Mouse (Mus musculus) heart, embryonic 16.5 days (tissue): ENCODE results near the gene Six5. TPM values are rescaled to one million over a fixed set of nuclear protein-coding genes. Genes with fewer than 3 reads are reported as not detected.

ENCODE experiments used
- ATAC-seq: fragments of 200-750 bp; cut with Nextera tagmentation; replicated peaks from 2 replicates; pipeline ENCODE4 v1.8.0; 2017; ENCODE audit warnings: moderate number of reproducible peaks; ENCODE audit not compliant: insufficient read depth, low FRiP score; ENCODE audit errors: extremely low read depth
- H3K27ac ChIP-seq: fragments of 300-500 bp; sonication (generic); 2 replicates; pipeline ENCODE4 v1.5.1; 2014; ENCODE audit warnings: mild to moderate bottlenecking, low read length, control low read depth, moderate library complexity
- H3K27me3 ChIP-seq: fragments of 300-500 bp; sonication (generic); 2 replicates; pipeline ENCODE4 v1.6.1; 2014; ENCODE audit warnings: low read length, mixed read lengths; ENCODE audit not compliant: control insufficient read depth, insufficient read depth
- H3K36me3 ChIP-seq: fragments of 300-500 bp; sonication (generic); 2 replicates; pipeline ENCODE4 v1.6.1; 2014; ENCODE audit not compliant: control insufficient read depth, insufficient read depth
- H3K4me1 ChIP-seq: fragments of 300-500 bp; sonication (generic); 2 replicates; pipeline ENCODE4 v1.6.1; 2014; ENCODE audit warnings: low read length, mixed read lengths; ENCODE audit not compliant: control insufficient read depth, insufficient read depth
- H3K4me2 ChIP-seq: fragments of 300-500 bp; sonication (generic); 2 replicates; pipeline ENCODE4 v1.6.1; 2014; ENCODE audit warnings: low read depth, mild to moderate bottlenecking, control low read depth, low read length
- H3K4me3 ChIP-seq: fragments of 300-500 bp; sonication (generic); 2 replicates; pipeline ENCODE4 v1.5.1; 2014; ENCODE audit warnings: mild to moderate bottlenecking, control low read depth, low read length
- H3K9ac ChIP-seq: fragments of 300-500 bp; sonication (generic); 2 replicates; pipeline ENCODE4 v1.6.1; 2014; ENCODE audit warnings: low read length, control low read depth
- H3K9me3 ChIP-seq: fragments of 300-500 bp; sonication (generic); replicated peaks from 2 replicates; pipeline ENCODE4 v1.6.1; 2016; ENCODE audit warnings: low read length; ENCODE audit not compliant: control insufficient read depth
- WGBS: fragments of 180-500 bp; shearing (Covaris S2); extraction: QIAGEN DNeasy Blood & Tissue Kit; methylation state at CpG from one replicate; pipeline ENCODE4 v1.1.7; 2014; 5-methylcytosine and 5-hydroxymethylcytosine counted together
- polyA plus RNA-seq: library from polyadenylated mRNA; unstranded; fragments of >200 nt; fragmentation: Nextera tagmentation; extraction: Ambion mirVana; gene quantifications from 2 replicates; pipeline ENCODE4 v1.2.1, GENCODE M21; 2015

Six5 gene
- polyA plus RNA-seq, 1 experiment from 2014 or later: 5.1 TPM

DNA sequence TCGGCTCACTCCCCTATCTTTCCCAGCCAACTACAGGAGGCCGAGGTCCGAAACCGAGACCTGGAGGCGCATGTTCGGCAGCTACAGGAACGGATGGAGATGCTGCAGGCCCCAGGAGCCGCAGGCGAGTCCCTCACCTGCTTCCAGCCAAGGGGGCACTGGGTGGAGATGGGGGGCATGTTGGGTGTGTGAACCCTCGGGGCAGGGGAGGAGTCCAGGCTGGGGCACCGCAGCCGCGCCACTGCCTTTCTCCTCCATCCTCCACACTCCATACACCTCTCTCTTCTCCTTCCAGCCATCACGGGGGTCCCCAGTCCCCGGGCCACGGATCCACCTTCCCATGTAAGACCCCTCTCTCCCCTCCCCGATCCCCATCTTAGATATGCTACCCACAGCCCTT, 2.5 kb upstream of the Six5 start:
- WGBS: 45% methylated on average over 17 of the region's 17 CpGs
- no peak for ATAC-seq
- Histone ChIP-seq H3K4me2 (peak overlapping the region; percentile 94; the same call in 1 of the 2 replicates), H3K27ac (peak overlapping the region; percentile 73; the same call in 1 of the 2 replicates), H3K4me1 (peaks cover 31% of the 10 kb centered on the region), H3K27me3 (no peaks in the 10 kb centered on the region), H3K4me3 (no peak overlapping the region), H3K36me3 (peaks cover 28% of the 10 kb centered on the region), H3K9ac (peak overlapping the region; percentile 5; the same call in 1 of the 2 replicates), H3K9me3 (no peaks in the 10 kb centered on the region)

DNA sequence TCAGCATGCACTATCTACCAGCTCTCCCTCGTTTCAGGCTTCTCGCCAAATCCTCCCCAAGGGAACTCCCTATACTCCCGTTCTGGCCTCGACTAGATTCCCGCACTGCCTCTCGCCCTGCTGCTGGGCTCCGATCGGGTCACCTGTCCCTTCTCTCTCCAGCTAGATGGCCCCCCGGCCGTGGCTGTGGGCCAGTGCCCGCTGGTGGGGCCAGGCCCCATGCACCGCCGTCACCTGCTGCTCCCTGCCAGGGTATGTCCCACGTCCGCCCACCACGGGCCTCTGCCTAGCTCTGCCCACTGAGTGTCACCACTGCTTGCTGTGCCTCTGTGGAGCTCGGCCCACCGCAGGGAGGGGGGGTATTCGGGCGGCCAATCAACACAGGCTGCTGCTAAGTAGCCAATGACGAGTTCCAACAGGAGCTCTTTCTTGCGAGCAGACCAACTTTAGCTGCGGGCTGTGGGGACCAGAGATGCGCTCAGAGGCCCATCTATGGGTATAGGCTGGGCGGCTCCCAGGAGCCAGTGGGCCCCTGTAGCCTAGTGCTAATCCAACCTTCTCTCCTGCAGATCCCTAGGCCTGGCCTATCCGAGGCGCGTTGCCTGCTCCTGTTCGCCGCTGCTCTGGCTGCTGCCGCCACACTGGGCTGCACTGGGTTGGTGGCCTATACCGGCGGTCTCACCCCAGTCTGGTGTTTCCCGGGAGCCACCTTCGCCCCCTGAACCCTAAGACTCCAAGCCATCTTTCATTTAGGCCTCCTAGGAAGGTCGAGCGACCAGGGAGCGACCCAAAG, 1.8 kb upstream of the Six5 start:
- peak overlapping the region; percentile 55 for H3K9ac ChIP-seq
- 10% methylated on average over 38 of the region's 38 CpGs for WGBS
- no peaks in the 10 kb centered on the region for H3K27me3 ChIP-seq
- H3K36me3 ChIP-seq: peaks cover 22% of the 10 kb centered on the region
- H3K4me3 ChIP-seq: peak overlapping the region; percentile 65
- H3K4me2 ChIP-seq: peak overlapping the region; percentile 94
- peaks cover 38% of the 10 kb centered on the region for H3K4me1 ChIP-seq
- peak; percentile 34 for ATAC-seq
- no peaks in the 10 kb centered on the region for H3K9me3 ChIP-seq
- peak overlapping the region; percentile 73 for H3K27ac ChIP-seq

DNA sequence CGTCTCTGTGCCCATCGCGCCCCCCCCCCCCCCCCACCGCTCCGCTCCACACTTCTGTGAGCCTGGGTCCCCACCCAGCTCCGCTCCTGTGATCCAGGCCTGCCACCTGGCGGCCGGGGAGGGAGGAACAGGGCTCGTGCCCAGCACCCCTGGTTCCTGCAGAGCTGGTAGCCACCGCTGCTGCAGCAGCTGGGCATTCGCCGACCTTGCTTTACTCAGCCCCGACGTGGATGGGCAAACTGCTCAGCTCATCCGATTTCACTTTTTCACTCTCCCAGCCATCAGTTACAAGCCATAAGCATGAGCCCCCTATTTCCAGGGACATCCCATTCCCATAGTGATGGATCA, 1.2 kb upstream of the Six5 start:
- Histone ChIP-seq H3K4me3 (peak overlapping the region; percentile 65), H3K4me1 (peaks cover 43% of the 10 kb centered on the region), H3K36me3 (peaks cover 21% of the 10 kb centered on the region), H3K9ac (peak overlapping the region; percentile 65), H3K27me3 (no peaks in the 10 kb centered on the region), H3K9me3 (no peaks in the 10 kb centered on the region), H3K27ac (peak overlapping the region; percentile 73), H3K4me2 (peak overlapping the region; percentile 94)
- WGBS: 4% methylated on average over 13 of the region's 15 CpGs
- peak; percentile 42 for ATAC-seq

DNA sequence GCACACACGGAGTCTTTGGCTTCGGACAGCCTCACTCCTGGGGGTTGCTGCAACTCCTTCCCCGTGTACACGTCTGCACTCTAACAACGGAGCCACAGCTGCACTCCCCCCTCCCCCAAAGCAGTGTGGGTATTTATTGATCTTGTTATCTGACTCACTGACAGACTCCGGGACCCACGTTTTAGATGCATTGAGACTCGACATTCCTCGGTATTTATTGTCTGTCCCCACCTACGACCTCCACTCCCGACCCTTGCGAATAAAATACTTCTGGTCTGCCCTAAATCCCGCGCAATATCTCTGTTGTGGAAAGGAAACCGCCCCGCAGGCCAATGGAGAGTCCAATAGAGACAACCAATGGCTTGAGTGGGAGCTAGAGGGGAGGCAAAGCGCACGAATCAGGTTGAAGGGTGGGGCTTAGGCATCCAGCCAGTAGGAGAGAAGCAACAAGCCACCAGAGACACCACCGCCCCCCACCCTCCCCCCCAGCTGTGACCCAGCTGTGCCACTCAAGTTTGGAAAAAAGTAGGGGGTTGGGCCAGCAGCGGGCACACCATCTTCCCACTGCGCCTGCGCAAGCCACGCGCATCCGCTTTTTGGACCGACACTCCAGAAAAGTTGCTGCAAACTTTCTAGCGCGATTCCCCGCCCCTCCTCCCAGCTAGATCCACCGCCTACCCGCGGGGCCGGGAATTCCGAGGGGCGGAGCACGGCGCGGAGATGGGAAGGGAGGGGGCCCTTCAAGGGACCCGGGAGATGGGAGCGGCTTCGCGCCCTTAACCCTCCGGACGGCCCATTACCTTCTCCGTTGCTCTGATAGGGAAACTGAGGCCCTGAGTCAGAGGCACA, 633 bp upstream of the Six5 start:
- Histone ChIP-seq H3K36me3 (peaks cover 16% of the 10 kb centered on the region), H3K27me3 (no peaks in the 10 kb centered on the region), H3K9me3 (no peaks in the 10 kb centered on the region), H3K4me2 (peak overlapping the region; percentile 94), H3K4me3 (peak overlapping the region; percentile 65), H3K9ac (peak overlapping the region; percentile 84), H3K27ac (peak overlapping the region; percentile 99), H3K4me1 (peaks cover 43% of the 10 kb centered on the region)
- ATAC-seq: peak; percentile 82
- WGBS: under 1% methylated on average over 45 of the region's 45 CpGs

DNA sequence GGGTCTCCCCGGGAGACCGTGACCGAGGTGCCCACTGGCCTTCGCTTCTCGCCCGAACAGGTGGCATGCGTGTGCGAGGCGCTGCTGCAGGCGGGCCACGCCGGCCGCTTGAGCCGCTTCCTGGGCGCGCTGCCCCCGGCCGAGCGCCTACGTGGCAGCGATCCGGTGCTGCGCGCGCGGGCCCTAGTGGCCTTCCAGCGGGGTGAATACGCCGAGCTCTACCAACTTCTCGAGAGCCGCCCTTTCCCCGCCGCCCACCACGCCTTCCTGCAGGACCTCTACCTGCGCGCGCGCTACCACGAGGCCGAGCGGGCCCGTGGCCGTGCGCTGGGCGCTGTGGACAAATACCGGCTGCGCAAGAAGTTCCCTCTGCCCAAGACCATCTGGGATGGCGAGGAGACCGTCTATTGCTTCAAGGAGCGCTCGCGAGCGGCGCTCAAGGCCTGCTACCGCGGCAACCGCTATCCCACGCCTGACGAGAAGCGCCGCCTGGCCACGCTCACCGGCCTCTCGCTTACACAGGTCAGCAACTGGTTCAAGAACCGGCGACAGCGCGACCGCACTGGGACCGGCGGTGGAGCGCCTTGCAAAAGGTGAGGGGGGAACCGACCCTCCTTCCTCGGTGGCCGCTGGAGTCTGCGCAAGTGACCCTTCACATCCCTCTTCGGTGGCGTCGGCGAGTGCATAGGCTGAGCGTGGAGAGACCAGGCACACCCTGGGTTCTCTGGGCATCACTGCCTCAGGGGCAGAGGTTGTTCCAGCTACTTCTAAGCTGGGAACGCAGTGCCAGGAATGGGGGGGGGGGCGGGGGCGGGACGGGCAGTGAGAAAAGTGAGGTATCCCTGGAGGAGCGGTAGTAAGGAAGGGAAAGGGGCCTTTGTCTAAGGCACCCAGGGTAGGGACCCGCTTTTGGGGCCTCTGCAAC, 694 bp downstream of the Six5 start:
- H3K4me1 ChIP-seq: peaks cover 43% of the 10 kb centered on the region
- peak overlapping the region; percentile 65 for H3K4me3 ChIP-seq
- whole genome bisulfite sequencing: under 1% methylated on average over 85 of the region's 87 CpGs

DNA sequence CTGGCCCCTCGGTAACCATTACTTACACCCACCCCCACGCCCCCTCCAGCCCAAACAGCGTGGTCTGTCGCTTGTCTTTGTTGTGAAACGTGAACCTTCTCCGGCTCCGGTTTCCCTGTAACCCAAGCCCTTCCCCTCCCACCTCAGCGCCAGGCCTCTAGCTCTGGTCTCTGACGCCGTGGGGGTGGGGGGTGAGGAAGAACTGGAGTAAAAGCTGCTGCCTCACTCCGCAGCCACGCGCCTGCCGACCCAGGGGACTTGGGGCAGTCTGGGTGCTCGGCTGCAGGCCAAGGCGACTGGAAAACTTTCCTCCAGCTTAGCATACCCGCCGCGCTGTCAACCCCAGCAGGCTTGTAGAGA, 1.3 kb downstream of the Six5 start:
- Histone ChIP-seq H3K9ac (peak overlapping the region; percentile 84), H3K27me3 (no peaks in the 10 kb centered on the region), H3K4me3 (peak overlapping the region; percentile 65), H3K4me1 (peaks cover 43% of the 10 kb centered on the region), H3K9me3 (no peaks in the 10 kb centered on the region), H3K27ac (peak overlapping the region; percentile 99), H3K36me3 (peaks cover 11% of the 10 kb centered on the region), H3K4me2 (peak overlapping the region; percentile 94)
- no peak for ATAC-seq
- 1% methylated on average over 19 of the region's 19 CpGs for WGBS

More for the DNA sequence above, 694 bp downstream of the Six5 start:
- H3K27me3 ChIP-seq: no peaks in the 10 kb centered on the region
- no peak for ATAC-seq
- no peaks in the 10 kb centered on the region for H3K9me3 ChIP-seq
- peak overlapping the region; percentile 94 for H3K4me2 ChIP-seq
- H3K27ac ChIP-seq: peak overlapping the region; percentile 99
- peaks cover 13% of the 10 kb centered on the region for H3K36me3 ChIP-seq
- H3K9ac ChIP-seq: peak overlapping the region; percentile 84

DNA sequence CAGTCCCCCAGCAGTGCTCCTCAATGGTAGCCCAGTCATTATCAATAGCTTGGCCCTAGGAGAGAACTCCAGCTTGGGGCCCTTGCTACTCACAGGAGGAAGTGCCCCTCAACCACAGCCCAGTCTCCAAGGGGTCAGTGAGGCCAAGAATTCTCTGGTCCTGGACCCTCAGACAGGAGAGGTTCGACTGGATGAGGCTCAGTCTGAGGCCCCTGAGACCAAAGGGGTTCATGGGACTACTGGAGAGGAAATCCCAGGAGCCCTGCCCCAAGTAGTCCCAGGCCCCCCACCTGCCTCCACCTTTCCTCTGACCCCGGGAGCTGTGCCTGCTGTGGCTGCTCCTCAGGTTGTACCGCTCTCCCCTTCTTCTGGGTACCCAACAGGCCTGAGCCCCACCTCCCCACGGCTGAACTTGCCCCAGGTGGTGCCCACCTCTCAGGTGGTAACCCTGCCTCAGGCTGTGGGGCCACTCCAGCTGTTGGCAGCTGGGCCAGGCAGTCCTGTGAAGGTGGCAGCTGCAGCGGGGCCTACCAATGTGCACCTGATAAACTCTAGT, 2.1 kb downstream of the Six5 start:
- peaks cover 43% of the 10 kb centered on the region for H3K4me1 ChIP-seq
- WGBS: 58% methylated on average over 5 of the region's 5 CpGs
- no peak for ATAC-seq

DNA sequence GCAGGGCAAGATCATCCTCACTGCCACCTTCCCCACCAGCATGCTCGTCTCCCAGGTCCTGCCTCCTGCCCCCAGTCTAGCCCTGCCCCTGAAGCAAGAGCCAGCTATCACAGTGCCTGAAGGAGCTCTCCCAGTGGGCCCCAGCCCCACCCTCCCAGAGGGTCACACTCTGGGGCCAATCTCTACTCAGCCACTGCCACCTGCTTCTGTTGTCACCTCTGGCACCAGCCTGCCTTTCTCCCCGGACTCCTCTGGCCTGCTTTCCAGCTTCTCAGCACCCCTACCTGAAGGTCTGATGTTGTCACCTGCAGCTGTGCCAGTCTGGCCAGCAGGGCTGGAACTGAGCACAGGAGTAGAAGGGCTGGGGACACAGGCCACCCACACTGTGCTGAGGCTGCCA, 2.8 kb downstream of the Six5 start:
- Histone ChIP-seq H3K4me3 (no peak overlapping the region), H3K9me3 (no peaks in the 10 kb centered on the region; the same call in 1 of the 2 replicates), H3K4me2 (no peak overlapping the region), H3K27me3 (no peaks in the 10 kb centered on the region), H3K36me3 (peaks cover 4% of the 10 kb centered on the region; the same call in 1 of the 2 replicates), H3K27ac (no peak overlapping the region), H3K9ac (peak overlapping the region; percentile 12; the same call in 1 of the 2 replicates), H3K4me1 (peaks cover 36% of the 10 kb centered on the region)
- 32% methylated on average over 2 of the region's 2 CpGs for WGBS
- no peak for ATAC-seq

More for the DNA sequence above, 2.1 kb downstream of the Six5 start:
- Histone ChIP-seq H3K9me3 (no peaks in the 10 kb centered on the region), H3K4me2 (peak overlapping the region; percentile 94), H3K9ac (peak overlapping the region; percentile 84), H3K4me3 (peak overlapping the region; percentile 65), H3K27ac (peak overlapping the region; percentile 99; the same call in 1 of the 2 replicates), H3K27me3 (no peaks in the 10 kb centered on the region), H3K36me3 (peaks cover 6% of the 10 kb centered on the region; the same call in 1 of the 2 replicates)
